Comparison of ENCODE assay signal across 15 mouse cellular contexts in genomic region chr1:151943681-151944237, GRCm38 (mm10).
DNase-seq lines count a peak whose midpoint lies in the region; ATAC-seq and TF ChIP-seq lines count a peak whose summit lies in the region.
"Had no signal": no experiment of that assay in that cellular context is flagged by ENCODE, and none has a peak within 500 bp of the region (broad histone marks: within the 10 kb centered on the region; RNA-seq: fewer than 3 reads in every experiment).

No protein-coding gene starts in this region.

- peaks cover 2% of the 10 kb centered on the region for H3K27me3 ChIP-seq in megakaryocyte, embryonic 14.5 days (replicated peaks)
- H3K27me3 ChIP-seq in forebrain, embryonic 13.5 days, result no peaks in the 10 kb centered on the region
- H3K27me3 ChIP-seq in midbrain, embryonic 11.5 days (ENCODE audit: control insufficient read depth, insufficient read depth, low read length), result no peaks in the 10 kb centered on the region
- H3K27me3 ChIP-seq: limb, embryonic 15.5 days; Patski had no signal

- intact Hi-C loops in gastrocnemius, postnatal 36 days (cut with DNase I), result no loop called here
- intact Hi-C loops in gastrocnemius, adult 2 months (cut with DNase I), result no loop called here

- no peak for TF ChIP-seq POLR2A in olfactory bulb, adult 2 months (IDR thresholded peaks at IDR 0.05; ENCODE audit: insufficient read depth, low read depth, low read length)

- ATAC-seq in megakaryocyte, adult 5-6 weeks (ENCODE audit: poor library complexity, severe bottlenecking), result no peak
- peak; percentile 44; the same call in 1 of the 2 replicates for ATAC-seq in forebrain, embryonic 13.5 days
- peak; percentile 83 for ATAC-seq in midbrain, embryonic 11.5 days (ENCODE audit: low FRiP score)
- ATAC-seq: CD4-positive, CD25-positive, alpha-beta regulatory T cell, adult 4 months had no signal

- no peaks in the 10 kb centered on the region for H3K9me3 ChIP-seq in megakaryocyte, embryonic 14.5 days
- H3K9me3 ChIP-seq in forebrain, embryonic 13.5 days (replicated peaks), result no peaks in the 10 kb centered on the region
- H3K9me3 ChIP-seq in midbrain, embryonic 11.5 days (ENCODE audit: control insufficient read depth, low read length), result no peaks in the 10 kb centered on the region
- H3K9me3 ChIP-seq: limb, embryonic 15.5 days had no signal

- H3K36me3 ChIP-seq in megakaryocyte, embryonic 14.5 days (replicated peaks; ENCODE audit: low read length), result no peaks in the 10 kb centered on the region
- no peaks in the 10 kb centered on the region for H3K36me3 ChIP-seq in forebrain, embryonic 13.5 days (ENCODE audit: poor library complexity, severe bottlenecking)
- no peaks in the 10 kb centered on the region for H3K36me3 ChIP-seq in midbrain, embryonic 11.5 days (ENCODE audit: control insufficient read depth, insufficient read depth, low read length)
- H3K36me3 ChIP-seq: limb, embryonic 15.5 days had no signal

- H3K4me1 ChIP-seq in megakaryocyte, embryonic 14.5 days, result peaks cover 96% of the 10 kb centered on the region
- peaks cover 47% of the 10 kb centered on the region for H3K4me1 ChIP-seq in forebrain, embryonic 13.5 days
- H3K4me1 ChIP-seq in midbrain, embryonic 11.5 days (ENCODE audit: control insufficient read depth, insufficient read depth, low read length), result peaks cover 37% of the 10 kb centered on the region
- peaks cover 32% of the 10 kb centered on the region for H3K4me1 ChIP-seq in olfactory bulb, adult 2 months (ENCODE audit: control insufficient read depth, insufficient read depth, low read length)

- peak overlapping the region; percentile 56 for H3K4me3 ChIP-seq in megakaryocyte, embryonic 14.5 days (replicated peaks)
- no peak overlapping the region for H3K4me3 ChIP-seq in forebrain, embryonic 13.5 days
- no peak overlapping the region for H3K4me3 ChIP-seq in midbrain, embryonic 11.5 days (ENCODE audit: low read depth, low read length)
- H3K4me3 ChIP-seq in olfactory bulb, adult 2 months (ENCODE audit: insufficient read depth, low read depth, low read length), result no peak overlapping the region
- H3K4me3 ChIP-seq in gastrocnemius, adult 2 months, result no peak overlapping the region
- H3K4me3 ChIP-seq: limb, embryonic 15.5 days had no signal

- H3K4me2 ChIP-seq in forebrain, embryonic 13.5 days, result no peak overlapping the region
- H3K4me2 ChIP-seq in midbrain, embryonic 11.5 days, result peak overlapping the region; percentile 7; the same call in 1 of the 2 replicates
- H3K4me2 ChIP-seq: limb, embryonic 15.5 days; lung, embryonic 14.5 days had no signal

- H3K9ac ChIP-seq in forebrain, embryonic 13.5 days, result no peak overlapping the region; the same call in 1 of the 2 replicates
- H3K9ac ChIP-seq in midbrain, embryonic 11.5 days (ENCODE audit: low read length), result no peak overlapping the region
- H3K9ac ChIP-seq: limb, embryonic 15.5 days; lung, embryonic 14.5 days had no signal

- TF ChIP-seq CTCF in olfactory bulb, adult 2 months (IDR thresholded peaks at IDR 0.05; ENCODE audit: insufficient read depth, low read depth, low read length), result no peak
- no peak for TF ChIP-seq CTCF in gastrocnemius, adult 2 months (IDR thresholded peaks at IDR 0.05)

- 18% methylated on average over 8 of the region's 8 CpGs for WGBS in forebrain, embryonic 13.5 days
- 36% methylated on average over 8 of the region's 8 CpGs for WGBS in midbrain, embryonic 11.5 days
- 21% methylated on average over 8 of the region's 8 CpGs for WGBS in olfactory bulb, adult 2 months

- H3K27ac ChIP-seq in forebrain, embryonic 13.5 days, result peak overlapping the region; percentile 41
- H3K27ac ChIP-seq in midbrain, embryonic 11.5 days (ENCODE audit: low read depth, low read length), result peak overlapping the region; percentile 85
- peak overlapping the region; percentile 83 for H3K27ac ChIP-seq in olfactory bulb, adult 2 months (ENCODE audit: insufficient read depth, low read depth, low read length)
- H3K27ac ChIP-seq in gastrocnemius, adult 2 months, result no peak overlapping the region
- H3K27ac ChIP-seq: limb, embryonic 15.5 days had no signal

- DNase-seq in midbrain, embryonic 11.5 days (ENCODE audit: low spot score, missing footprints), result peak; percentile 85
- DNase-seq in gastrocnemius, postnatal 36 days, result no peak
- no peak for DNase-seq in gastrocnemius, adult 2 months
- DNase-seq in spleen, postnatal 36 days (ENCODE audit: low spot score in 2 of 2), result no peak
- DNase-seq: cerebellum, adult 11 months; lung, embryonic 14.5 days; right cerebral cortex, adult 18-20 months; thymus, postnatal 25 days had no signal
